Mouse (Mus musculus) macrophage (primary cell): ENCODE data around the gene Rnf167. TPM values are rescaled to one million over a fixed set of nuclear protein-coding genes. Genes with fewer than 3 reads are reported as not detected.

Experiments used
- H3K27ac ChIP-seq: fragments of 350-480 bp; formaldehyde crosslinking; 2 replicates; pipeline ENCODE4 v1.9.0; 2021
- H3K36me3 ChIP-seq: fragments of 350-480 bp; formaldehyde crosslinking; 2 replicates; pipeline ENCODE4 v1.9.0; 2021; ENCODE audit errors: inconsistent target
- H3K4me3 ChIP-seq: fragments of 350-480 bp; formaldehyde crosslinking; 2 replicates; pipeline ENCODE4 v1.9.0; 2021; ENCODE audit errors: inconsistent target
- H3K79me2 ChIP-seq: fragments of 350-480 bp; formaldehyde crosslinking; 2 replicates; pipeline ENCODE4 v1.9.0; 2021; ENCODE audit errors: inconsistent target
- WGBS: methylation state at CpG from one replicate; pipeline ENCODE4 v1.1.7; 2026; ENCODE audit warnings: inconsistent platforms; ENCODE audit not compliant: missing documents; 5-methylcytosine and 5-hydroxymethylcytosine counted together
- polyA plus RNA-seq: library from polyadenylated mRNA; stranded (reverse); fragments of 250-400 nt; gene quantifications from 3 replicates; pipeline ENCODE4 v1.2.4, GENCODE M21; 2018; ENCODE audit warnings: inconsistent platforms

Gene Rnf167
- polyA plus RNA-seq, 1 experiment from 2014 or later = 23.9 TPM

- 2% methylated on average over 12 of the region's 16 CpGs for WGBS
- Histone ChIP-seq H3K4me3 (peak overlapping the region; percentile 80), H3K79me2 (peaks cover 50% of the 10 kb centered on the region), H3K36me3 (peaks cover 30% of the 10 kb centered on the region; the same call in 1 of the 2 replicates), H3K27ac (peak overlapping the region; percentile 84)
Measured at GRCm38 (mm10) chr11:70686901-70687566, 40.0 kb downstream of the Rnf167 start.

GRCm38 (mm10) chr11:70687601-70688199, 40.7 kb downstream of the Rnf167 start, which contains the start of gene Camta2:
Gene Camta2 (minus strand): TSS chr11:70688105.
- peak within 1 kb of the TSS; percentile 84 for H3K27ac ChIP-seq
- H3K4me3 ChIP-seq = peak within 1 kb of the TSS; percentile 80
- WGBS = under 1% methylated on average over 53 of the region's 55 CpGs
- H3K79me2 ChIP-seq = peaks cover 44% of the 10 kb centered on the region
- H3K36me3 ChIP-seq = peaks cover 23% of the 10 kb centered on the region; the same call in 1 of the 2 replicates

- Histone ChIP-seq H3K36me3 (peaks cover 20% of the 10 kb centered on the region; the same call in 1 of the 2 replicates), H3K4me3 (peak overlapping the region; percentile 55), H3K27ac (peak overlapping the region; percentile 72), H3K79me2 (peaks cover 38% of the 10 kb centered on the region)
- 53% methylated on average over 8 of the region's 8 CpGs for WGBS
Measured at GRCm38 (mm10) chr11:70688372-70688771, 41.3 kb downstream of the Rnf167 start.

GRCm38 (mm10) chr11:70689578-70689977, 42.5 kb downstream of the Rnf167 start:
- Histone ChIP-seq H3K27ac (no peak overlapping the region), H3K4me3 (no peak overlapping the region), H3K36me3 (peaks cover 15% of the 10 kb centered on the region; the same call in 1 of the 2 replicates), H3K79me2 (peaks cover 29% of the 10 kb centered on the region)
- WGBS = 92% methylated on average over 4 of the region's 4 CpGs

- H3K79me2 ChIP-seq = no peaks in the 10 kb centered on the region
- 92% methylated on average over 3 of the region's 3 CpGs for WGBS
- no peaks in the 10 kb centered on the region for H3K36me3 ChIP-seq
- H3K4me3 ChIP-seq = no peak overlapping the region
- H3K27ac ChIP-seq = no peak overlapping the region
Measured at GRCm38 (mm10) chr11:70693504-70693903, 46.5 kb downstream of the Rnf167 start.

- no peaks in the 10 kb centered on the region for H3K36me3 ChIP-seq
- H3K27ac ChIP-seq = no peak overlapping the region
- peaks cover 18% of the 10 kb centered on the region for H3K79me2 ChIP-seq
- WGBS = 91% methylated on average over 3 of the region's 3 CpGs
- H3K4me3 ChIP-seq = no peak overlapping the region
Measured at GRCm38 (mm10) chr11:70697376-70697775, 50.3 kb downstream of the Rnf167 start.

GRCm38 (mm10) chr11:70699051-70699450, 52.0 kb downstream of the Rnf167 start:
- 96% methylated on average over 2 of the region's 2 CpGs for WGBS
- H3K36me3 ChIP-seq = peaks cover 10% of the 10 kb centered on the region
- H3K4me3 ChIP-seq = no peak overlapping the region
- no peak overlapping the region for H3K27ac ChIP-seq
- H3K79me2 ChIP-seq = peaks cover 35% of the 10 kb centered on the region

GRCm38 (mm10) chr11:70699722-70700556, 52.9 kb downstream of the Rnf167 start, which contains the start of the genes Inca1 and Kif1c:
Gene Inca1 (minus strand): TSS chr11:70700155.
Gene Kif1c (plus strand): TSS chr11:70700548.
- 4% methylated on average over 46 of the region's 69 CpGs for WGBS

GRCm38 (mm10) chr11:70700613-70701012, 53.6 kb downstream of the Rnf167 start:
- peak overlapping the region; percentile 90 for H3K4me3 ChIP-seq
- peaks cover 36% of the 10 kb centered on the region for H3K79me2 ChIP-seq
- H3K36me3 ChIP-seq = peaks cover 26% of the 10 kb centered on the region
- under 1% methylated on average over 33 of the region's 34 CpGs for WGBS
- H3K27ac ChIP-seq = peak overlapping the region; percentile 64

More at GRCm38 (mm10) chr11:70699722-70700556, 52.9 kb downstream of the Rnf167 start, which contains the start of the genes Inca1 and Kif1c:
- peak within 1 kb of the TSS; percentile 90 for H3K4me3 ChIP-seq
- peak within 1 kb of the TSS; percentile 64 for H3K27ac ChIP-seq
- H3K79me2 ChIP-seq = peaks cover 36% of the 10 kb centered on the region
- H3K36me3 ChIP-seq = peaks cover 19% of the 10 kb centered on the region

Other genes starting within 250 kb of the Rnf167 start
- 16.8 to 21.8 TPM (median 20.3 TPM) in 3 replicates for gene Pelp1, start 237.2 kb upstream of the Rnf167 start, polyA plus RNA-seq
- 230 to 319 TPM (median 312 TPM) in 3 replicates for gene Arrb2, start 214.6 kb upstream of the Rnf167 start, polyA plus RNA-seq
- 29.8 to 44.9 TPM (median 39.4 TPM) in 3 replicates for gene Med11, start 195.3 kb upstream of the Rnf167 start, polyA plus RNA-seq
- gene Zmynd15, start 187.8 kb upstream of the Rnf167 start, polyA plus RNA-seq = 2.4 to 5.2 TPM (median 4.4 TPM) in 3 replicates
- 84.4 to 133 TPM (median 111 TPM) in 3 replicates for gene Cxcl16, start 187.3 kb upstream of the Rnf167 start, polyA plus RNA-seq
- gene Tm4sf5, start 142.0 kb upstream of the Rnf167 start, polyA plus RNA-seq = 2.7 to 4.1 TPM in 2 of 3 replicates, not detected in the other
- gene Vmo1, start 132.6 kb upstream of the Rnf167 start, polyA plus RNA-seq = not detected in 3 replicates
- not detected in 3 replicates for gene Gltpd2, start 128.0 kb upstream of the Rnf167 start, polyA plus RNA-seq
- 305 to 399 TPM (median 395 TPM) in 3 replicates for gene Psmb6, start 121.9 kb upstream of the Rnf167 start, polyA plus RNA-seq
- gene Gm40193, start 114.3 kb upstream of the Rnf167 start, polyA plus RNA-seq = not detected in 3 replicates
- 19.1 to 36.3 TPM (median 25.0 TPM) in 3 replicates for gene Pld2, start 107.2 kb upstream of the Rnf167 start, polyA plus RNA-seq
- gene Mink1, start 84.4 kb upstream of the Rnf167 start, polyA plus RNA-seq = 23.4 to 63.5 TPM (median 51.1 TPM) in 3 replicates
- not detected in 3 replicates for gene 4930544D05Rik, start 31.4 kb upstream of the Rnf167 start, polyA plus RNA-seq
- not detected in 3 replicates for gene Chrne, start 28.0 kb upstream of the Rnf167 start, polyA plus RNA-seq
- gene Gp1ba, start 8.1 kb upstream of the Rnf167 start, polyA plus RNA-seq = 0.09 to 2.0 TPM (median 0.28 TPM) in 3 replicates
- 53.0 to 112 TPM (median 103 TPM) in 3 replicates for gene Slc25a11, start 244 bp downstream of the Rnf167 start, polyA plus RNA-seq
- gene Pfn1, start 7.4 kb downstream of the Rnf167 start, polyA plus RNA-seq = 1,563 to 2,873 TPM (median 2,872 TPM) in 3 replicates
- 3.0 to 5.4 TPM (median 4.8 TPM) in 3 replicates for gene Eno3, start 10.0 kb downstream of the Rnf167 start, polyA plus RNA-seq
- 72.0 to 176 TPM (median 83.0 TPM) in 3 replicates for gene Spag7, start 22.2 kb downstream of the Rnf167 start, polyA plus RNA-seq
- gene Camta2, start 40.9 kb downstream of the Rnf167 start, polyA plus RNA-seq = 35.3 to 53.1 TPM (median 41.4 TPM) in 3 replicates
- gene Inca1, start 52.9 kb downstream of the Rnf167 start, polyA plus RNA-seq = 0.32 to 0.85 TPM (median 0.36 TPM) in 3 replicates
- gene Kif1c, start 53.3 kb downstream of the Rnf167 start, polyA plus RNA-seq = 60.6 to 75.9 TPM (median 62.3 TPM) in 3 replicates
- 3.6 to 4.3 TPM (median 3.6 TPM) in 3 replicates for gene Zfp3, start 117.0 kb downstream of the Rnf167 start, polyA plus RNA-seq
- 1.2 to 5.3 TPM (median 2.4 TPM) in 3 replicates for gene Scimp, start 165.4 kb downstream of the Rnf167 start, polyA plus RNA-seq
- 27.9 to 38.0 TPM (median 32.0 TPM) in 3 replicates for gene Rabep1, start 197.5 kb downstream of the Rnf167 start, polyA plus RNA-seq